Mouse (Mus musculus) stomach, embryonic 16.5 days (tissue): ENCODE results near the gene Shc2. TPM values are rescaled to one million over a fixed set of nuclear protein-coding genes. Genes with fewer than 3 reads are reported as not detected.

Experiments used
- ATAC-seq: fragments of 200-750 bp; cut with Nextera tagmentation; 2 replicates; pipeline ENCODE4 v1.8.0; 2017; ENCODE audit warnings: moderate number of reproducible peaks, moderate TSS enrichment; ENCODE audit not compliant: insufficient read depth, low FRiP score
- H3K27ac ChIP-seq: fragments of 300-500 bp; sonication (generic); 2 replicates; pipeline ENCODE4 v1.5.1; 2014; ENCODE audit warnings: low read length
- H3K27me3 ChIP-seq: fragments of 300-500 bp; sonication (generic); 2 replicates; pipeline ENCODE4 v1.6.1; 2014; ENCODE audit warnings: low read length, control low read depth, mixed read lengths; ENCODE audit not compliant: control insufficient read depth, insufficient read depth
- H3K36me3 ChIP-seq: fragments of 300-500 bp; sonication (generic); 2 replicates; pipeline ENCODE4 v1.6.1; 2014; ENCODE audit warnings: low read length; ENCODE audit not compliant: control insufficient read depth, insufficient read depth
- H3K4me1 ChIP-seq: fragments of 300-500 bp; sonication (generic); 2 replicates; pipeline ENCODE4 v1.6.1; 2014; ENCODE audit warnings: low read length, control low read depth, mixed read lengths; ENCODE audit not compliant: control insufficient read depth, insufficient read depth
- H3K4me2 ChIP-seq: fragments of 300-500 bp; sonication (generic); 2 replicates; pipeline ENCODE4 v1.6.1; 2014; ENCODE audit warnings: low read depth, low read length, mixed read lengths
- H3K4me3 ChIP-seq: fragments of 300-500 bp; sonication (generic); replicated peaks from 2 replicates; pipeline ENCODE4 v1.5.1; 2014; ENCODE audit warnings: mild to moderate bottlenecking, low read length
- H3K9ac ChIP-seq: fragments of 300-500 bp; sonication (generic); 2 replicates; pipeline ENCODE4 v1.6.1; 2014; ENCODE audit warnings: low read length
- H3K9me3 ChIP-seq: fragments of 300-500 bp; sonication (generic); replicated peaks from 2 replicates; pipeline ENCODE4 v1.6.1; 2016; ENCODE audit warnings: low read length, control low read depth; ENCODE audit not compliant: control insufficient read depth
- WGBS: fragments of 180-500 bp; shearing (Covaris S2); extraction: QIAGEN DNeasy Blood & Tissue Kit; methylation state at CpG from one replicate; pipeline ENCODE4 v1.1.7; 2014; 5-methylcytosine and 5-hydroxymethylcytosine counted together
- polyA plus RNA-seq: library from polyadenylated mRNA; unstranded; fragments of >200 nt; fragmentation: Nextera tagmentation; extraction: Ambion mirVana; gene quantifications from 2 replicates; pipeline ENCODE4 v1.2.1, GENCODE M21; 2015

Shc2 gene
- polyA plus RNA-seq, 1 experiment from 2014 or later, result 3.0 TPM

DNA sequence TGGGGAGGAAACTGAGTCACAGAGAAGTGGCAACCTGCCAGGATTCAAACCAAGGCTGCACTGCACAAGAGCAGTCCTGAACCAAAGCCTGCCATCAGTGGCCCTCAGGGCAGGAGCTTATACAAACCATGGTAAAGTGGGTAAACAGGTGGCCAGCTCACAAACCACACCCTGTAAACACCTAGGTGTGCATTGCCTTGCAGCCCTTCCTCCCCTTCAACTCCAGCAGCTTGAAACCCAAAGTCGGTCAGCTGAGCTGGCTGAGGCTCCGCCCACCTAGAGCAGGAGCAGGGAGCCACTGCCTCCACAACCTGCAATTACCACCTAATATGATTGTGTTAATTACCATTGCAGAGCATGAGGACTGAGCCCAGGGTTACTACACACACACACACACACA is 29.8 kb downstream of the Shc2 start:
- ATAC-seq, result peak; percentile 51; the same call in 1 of the 2 replicates
- Histone ChIP-seq H3K27me3 (peaks cover 17% of the 10 kb centered on the region), H3K4me2 (no peak overlapping the region), H3K36me3 (no peaks in the 10 kb centered on the region), H3K9ac (no peak overlapping the region), H3K27ac (no peak overlapping the region), H3K4me3 (no peak overlapping the region), H3K9me3 (no peaks in the 10 kb centered on the region), H3K4me1 (peaks cover 6% of the 10 kb centered on the region; the same call in 1 of the 2 replicates)
- WGBS, result 35% methylated on average over 2 of the region's 2 CpGs

- Histone ChIP-seq H3K27ac (no peak overlapping the region), H3K4me1 (no peaks in the 10 kb centered on the region), H3K9ac (no peak overlapping the region), H3K9me3 (no peaks in the 10 kb centered on the region), H3K27me3 (peaks cover 4% of the 10 kb centered on the region; the same call in 1 of the 2 replicates), H3K4me3 (no peak overlapping the region), H3K4me2 (no peak overlapping the region), H3K36me3 (no peaks in the 10 kb centered on the region)
- 53% methylated on average over 4 of the region's 4 CpGs for WGBS
- ATAC-seq, result no peak
Observed at GRCm38 (mm10) chr10:79606537-79606936, 31.2 kb downstream of the Shc2 start.

- Histone ChIP-seq H3K9ac (no peak overlapping the region), H3K4me1 (no peaks in the 10 kb centered on the region), H3K36me3 (no peaks in the 10 kb centered on the region), H3K27ac (no peak overlapping the region), H3K4me2 (no peak overlapping the region), H3K4me3 (no peak overlapping the region), H3K27me3 (peaks cover 9% of the 10 kb centered on the region; the same call in 1 of the 2 replicates), H3K9me3 (no peaks in the 10 kb centered on the region)
- no peak for ATAC-seq
- 76% methylated on average over 4 of the region's 4 CpGs for WGBS
Observed at GRCm38 (mm10) chr10:79597936-79598230, 39.8 kb downstream of the Shc2 start.

DNA sequence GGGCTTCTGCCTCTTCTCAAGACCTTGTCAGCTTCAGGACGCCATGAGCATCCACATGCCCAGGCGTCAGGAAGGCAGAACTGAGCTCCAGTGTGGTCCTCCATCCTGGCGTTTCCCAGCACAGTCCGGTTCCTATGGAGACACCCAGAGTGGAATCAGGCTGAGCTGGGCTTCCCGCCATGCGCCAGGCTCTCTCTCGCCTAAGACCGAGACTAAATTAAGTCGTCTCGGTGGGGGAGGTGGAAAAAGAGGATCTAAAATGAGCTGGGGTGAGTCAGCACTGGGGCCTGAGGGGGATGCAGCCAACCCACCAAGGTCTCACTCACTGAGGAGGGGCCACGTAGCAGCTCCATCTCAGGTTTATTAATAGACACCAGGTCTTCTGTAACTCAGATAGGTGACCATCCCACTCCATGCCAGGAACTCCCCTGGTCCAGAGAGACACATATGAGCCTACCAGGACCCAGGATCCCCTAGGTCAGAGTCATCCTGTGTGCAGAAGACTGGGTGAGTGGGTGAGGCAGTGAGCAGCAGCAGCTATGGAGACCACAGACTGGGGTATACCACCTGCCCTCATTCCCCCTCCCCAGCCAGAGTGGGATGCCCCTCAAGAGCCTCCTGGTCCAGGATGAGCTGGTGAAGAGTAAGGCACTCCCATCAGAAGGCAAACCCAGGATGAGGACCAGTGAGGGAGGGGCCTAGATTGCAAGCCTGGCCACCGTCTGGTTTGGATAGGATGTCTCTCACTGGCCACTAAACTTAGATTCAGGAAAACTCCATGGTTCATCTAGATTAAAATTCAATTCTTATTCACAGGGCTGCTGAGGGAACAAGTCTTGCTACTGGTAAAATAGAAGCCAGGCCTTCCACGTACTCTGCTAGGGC is 40.4 kb downstream of the Shc2 start:
- Histone ChIP-seq H3K9ac (no peak overlapping the region), H3K27ac (no peak overlapping the region), H3K4me2 (no peak overlapping the region), H3K36me3 (no peaks in the 10 kb centered on the region), H3K9me3 (no peaks in the 10 kb centered on the region), H3K4me1 (no peaks in the 10 kb centered on the region), H3K27me3 (peaks cover 9% of the 10 kb centered on the region; the same call in 1 of the 2 replicates), H3K4me3 (no peak overlapping the region)
- WGBS, result 38% methylated on average over 13 of the region's 13 CpGs
- ATAC-seq, result no peak

DNA sequence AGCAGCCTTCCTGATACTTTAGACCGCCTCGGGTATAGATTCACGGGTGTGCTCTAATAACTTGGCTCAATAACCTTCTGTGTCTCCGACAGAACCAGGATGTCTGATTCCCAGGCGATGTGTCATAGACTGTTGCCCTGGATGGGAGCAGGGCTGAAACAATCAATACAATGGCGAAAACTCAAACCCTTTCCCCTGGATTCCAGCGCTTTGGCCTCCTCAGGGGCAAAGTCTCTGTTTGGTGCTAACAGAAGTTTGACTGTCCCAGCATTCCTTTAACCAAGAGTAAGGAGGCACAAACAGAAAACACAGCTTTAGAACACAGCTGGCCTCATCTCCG is 42.2 kb downstream of the Shc2 start:
- Histone ChIP-seq H3K4me3 (no peak overlapping the region), H3K27ac (no peak overlapping the region), H3K4me1 (no peaks in the 10 kb centered on the region), H3K9me3 (no peaks in the 10 kb centered on the region), H3K4me2 (no peak overlapping the region), H3K36me3 (no peaks in the 10 kb centered on the region), H3K9ac (no peak overlapping the region), H3K27me3 (peaks cover 9% of the 10 kb centered on the region; the same call in 1 of the 2 replicates)
- WGBS, result 46% methylated on average over 8 of the region's 8 CpGs
- no peak for ATAC-seq

- Histone ChIP-seq H3K4me2 (no peak overlapping the region), H3K9me3 (no peaks in the 10 kb centered on the region), H3K4me3 (no peak overlapping the region), H3K9ac (no peak overlapping the region), H3K27ac (no peak overlapping the region), H3K36me3 (no peaks in the 10 kb centered on the region), H3K4me1 (no peaks in the 10 kb centered on the region), H3K27me3 (peaks cover 9% of the 10 kb centered on the region; the same call in 1 of the 2 replicates)
- ATAC-seq, result peak; percentile 80; the same call in 1 of the 2 replicates
- 17% methylated on average over 17 of the region's 17 CpGs for WGBS
Observed at GRCm38 (mm10) chr10:79594872-79595589, 42.7 kb downstream of the Shc2 start.

DNA sequence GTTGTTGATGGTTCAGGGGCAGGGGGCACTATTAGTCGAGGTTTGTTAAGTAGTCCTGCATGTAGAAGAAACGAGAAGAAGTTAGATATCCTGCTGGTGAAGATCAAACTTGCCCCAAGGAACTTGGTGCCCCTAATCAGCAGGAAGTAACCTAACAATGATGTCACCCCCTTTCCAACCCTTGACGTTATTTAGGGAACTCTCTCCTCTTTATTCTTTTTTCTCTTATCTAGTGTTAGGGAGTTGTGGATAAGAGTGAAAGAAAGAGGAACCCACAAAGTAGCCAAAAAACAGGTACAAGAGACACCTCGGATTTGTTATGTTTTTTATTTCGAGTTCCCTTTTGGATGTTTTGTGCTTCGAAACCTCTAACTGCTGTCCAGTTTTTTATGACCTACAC is 43.6 kb downstream of the Shc2 start:
- 50% methylated on average over 6 of the region's 6 CpGs for WGBS
- no peak for ATAC-seq
- Histone ChIP-seq H3K27ac (no peak overlapping the region), H3K36me3 (no peaks in the 10 kb centered on the region), H3K9ac (no peak overlapping the region), H3K4me1 (no peaks in the 10 kb centered on the region), H3K4me3 (no peak overlapping the region), H3K9me3 (no peaks in the 10 kb centered on the region), H3K27me3 (peaks cover 9% of the 10 kb centered on the region; the same call in 1 of the 2 replicates), H3K4me2 (no peak overlapping the region)

DNA sequence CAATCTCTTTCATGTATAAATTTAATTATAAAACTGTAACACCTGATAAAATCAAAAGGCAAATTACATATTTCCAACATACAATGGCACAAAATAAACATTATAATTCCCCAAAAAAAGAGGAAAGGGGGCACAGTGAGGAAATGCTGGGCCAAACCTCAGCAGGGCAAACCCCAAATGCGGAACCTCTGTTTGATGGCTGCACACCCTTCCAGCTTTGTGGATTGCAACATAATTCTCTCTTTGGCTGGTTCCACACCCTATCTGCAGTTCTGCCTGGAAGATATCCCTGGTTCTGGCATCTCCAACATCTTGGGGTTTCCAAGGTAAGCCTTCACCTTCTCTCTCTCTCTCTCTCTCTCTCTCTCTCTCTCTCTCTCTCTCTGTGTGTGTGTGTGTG is 47.0 kb downstream of the Shc2 start:
- no peaks in the 10 kb centered on the region for H3K36me3 ChIP-seq
- H3K4me1 ChIP-seq, result no peaks in the 10 kb centered on the region
- H3K27me3 ChIP-seq, result peaks cover 2% of the 10 kb centered on the region; the same call in 1 of the 2 replicates
- H3K9me3 ChIP-seq, result no peaks in the 10 kb centered on the region
- WGBS, result 88% methylated on average over 1 of the region's 1 CpGs
- H3K4me3 ChIP-seq, result no peak overlapping the region
- no peak overlapping the region for H3K27ac ChIP-seq
- H3K4me2 ChIP-seq, result no peak overlapping the region
- H3K9ac ChIP-seq, result no peak overlapping the region
- ATAC-seq, result no peak

GRCm38 (mm10) chr10:79587752-79588126 is 50.0 kb downstream of the Shc2 start:
- Histone ChIP-seq H3K27me3 (no peaks in the 10 kb centered on the region), H3K4me3 (no peak overlapping the region), H3K9me3 (no peaks in the 10 kb centered on the region), H3K27ac (no peak overlapping the region), H3K4me2 (no peak overlapping the region), H3K36me3 (no peaks in the 10 kb centered on the region), H3K4me1 (no peaks in the 10 kb centered on the region), H3K9ac (no peak overlapping the region)
- ATAC-seq, result no peak
- 67% methylated on average over 4 of the region's 4 CpGs for WGBS
